Mouse (Mus musculus) embryonic facial prominence, embryonic 10.5 days (tissue): ENCODE measurements around the gene Cd9. TPM values are rescaled to one million over a fixed set of nuclear protein-coding genes. Genes with fewer than 3 reads are reported as not detected.

Source experiments
- polyA plus RNA-seq: library from polyadenylated mRNA; unstranded; fragments of >200 nt; fragmentation: Nextera tagmentation; extraction: Ambion mirVana; gene quantifications from 2 replicates; pipeline ENCODE4 v1.2.1, GENCODE M21; 2016

Gene Cd9
- polyA plus RNA-seq, 1 experiment from 2014 or later = 36.2 TPM

Other genes with a start within 250 kb of the Cd9 start
- gene Tuba3a, start 208.7 kb downstream of the Cd9 start, polyA plus RNA-seq = 0.16 and 0.19 TPM in 2 replicates
- 26.9 and 28.8 TPM in 2 replicates for gene Ltbr, start 180.9 kb downstream of the Cd9 start, polyA plus RNA-seq
- 0.57 and 0.87 TPM in 2 replicates for gene Scnn1a, start 174.1 kb downstream of the Cd9 start, polyA plus RNA-seq
- gene Tnfrsf1a, start 145.4 kb downstream of the Cd9 start, polyA plus RNA-seq = 33.4 and 34.8 TPM in 2 replicates
- 0.21 and 0.32 TPM in 2 replicates for gene Plekhg6, start 114.0 kb downstream of the Cd9 start, polyA plus RNA-seq
- gene Vwf, start 52.0 kb upstream of the Cd9 start, polyA plus RNA-seq = 5.5 and 8.6 TPM in 2 replicates
- gene Ano2, start 195.6 kb upstream of the Cd9 start, polyA plus RNA-seq = 0.21 and 0.38 TPM in 2 replicates